ENCODE assay signal across 8 mouse cellular contexts in genomic region chr2:158409595-158410021, GRCm38 (mm10). TPM values are rescaled to one million over a fixed set of nuclear protein-coding genes. Genes with fewer than 3 reads are reported as not detected.
DNase-seq lines count a peak whose midpoint lies in the region; ATAC-seq and TF ChIP-seq lines count a peak whose summit lies in the region.

TSS of gene Ralgapb (plus strand) at chr2:158409848.

- TF ChIP-seq POLR2A in bone marrow, adult 2 months (IDR thresholded peaks at IDR 0.05; ENCODE audit: borderline replicate concordance, control insufficient read depth, low read depth, low read length) = peak; percentile 54; the same call in 1 of the 2 replicates
- 0 out of 2 replicates have a peak, but pooled peaks have one; percentile 63 for TF ChIP-seq POLR2A in limb, embryonic 14.5 days (IDR thresholded peaks at IDR 0.05; ENCODE audit: borderline replicate concordance, extremely low read depth, insufficient read depth, insufficient read length)

- H3K27me3 ChIP-seq in embryonic facial prominence, embryonic 15.5 days = no peaks in the 10 kb centered on the region
- no peaks in the 10 kb centered on the region for H3K27me3 ChIP-seq in limb, embryonic 14.5 days (ENCODE audit: control insufficient read depth, insufficient read depth, low read length)
- H3K27me3 ChIP-seq in midbrain, postnatal 0 days (ENCODE audit: insufficient read depth, low read length) = no peaks in the 10 kb centered on the region

- DNase-seq in 416B (ENCODE audit: low read depth) = peak; percentile 96
- peak; percentile 99 for DNase-seq in heart, adult 8-10 months (ENCODE audit: low spot score)
- peak; percentile 99 for DNase-seq in kidney, adult 9 months
- peak; percentile 98 for DNase-seq in limb, embryonic 14.5 days (ENCODE audit: low spot score)
- peak; percentile 99 for DNase-seq in midbrain, postnatal 0 days (ENCODE audit: low spot score)
- peak; percentile 98 to 99 for DNase-seq in spleen, postnatal 14 days (ENCODE audit: low spot score in 2 of 2)

- H3K36me3 ChIP-seq in embryonic facial prominence, embryonic 15.5 days = no peaks in the 10 kb centered on the region
- H3K36me3 ChIP-seq in limb, embryonic 14.5 days (ENCODE audit: control insufficient read depth, insufficient read depth, low read length) = no peaks in the 10 kb centered on the region
- H3K36me3 ChIP-seq in midbrain, postnatal 0 days (ENCODE audit: insufficient read depth, low read length) = no peaks in the 10 kb centered on the region

- peak within 1 kb of the TSS; percentile 88 for H3K4me2 ChIP-seq in embryonic facial prominence, embryonic 15.5 days (replicated peaks)
- H3K4me2 ChIP-seq in limb, embryonic 14.5 days (replicated peaks; ENCODE audit: low read depth, low read length, severe bottlenecking) = peak within 1 kb of the TSS; percentile 90
- H3K4me2 ChIP-seq in midbrain, postnatal 0 days (ENCODE audit: low read depth, low read length, poor library complexity, severe bottlenecking) = peak within 1 kb of the TSS; percentile 87

- H3K9ac ChIP-seq in embryonic facial prominence, embryonic 15.5 days = peak within 1 kb of the TSS; percentile 85
- H3K9ac ChIP-seq in limb, embryonic 14.5 days (ENCODE audit: low read depth, low read length, severe bottlenecking) = peak within 1 kb of the TSS; percentile 89
- H3K9ac ChIP-seq in midbrain, postnatal 0 days (replicated peaks; ENCODE audit: low read length, poor library complexity, severe bottlenecking) = peak within 1 kb of the TSS; percentile 91

- WGBS in bone marrow, adult 2 months = under 1% methylated on average over 46 of the region's 46 CpGs
- under 1% methylated on average over 46 of the region's 46 CpGs for WGBS in embryonic facial prominence, embryonic 15.5 days
- WGBS in limb, embryonic 14.5 days = under 1% methylated on average over 39 of the region's 46 CpGs
- WGBS in midbrain, postnatal 0 days = under 1% methylated on average over 41 of the region's 46 CpGs

- H3K27ac ChIP-seq in bone marrow, adult 2 months (ENCODE audit: control insufficient read depth, insufficient read depth, low read depth, low read length, poor library complexity) = peak within 1 kb of the TSS; percentile 94
- peak within 1 kb of the TSS; percentile 84 for H3K27ac ChIP-seq in embryonic facial prominence, embryonic 15.5 days (replicated peaks)
- peak within 1 kb of the TSS; percentile 85 for H3K27ac ChIP-seq in limb, embryonic 14.5 days (replicated peaks; ENCODE audit: low read depth, low read length)
- peak within 1 kb of the TSS; percentile 88 for H3K27ac ChIP-seq in midbrain, postnatal 0 days (ENCODE audit: low read depth, low read length)

- peak within 1 kb of the TSS; percentile 97 for H3K4me3 ChIP-seq in bone marrow, adult 2 months (replicated peaks; ENCODE audit: control insufficient read depth, low read depth, low read length)
- peak within 1 kb of the TSS; percentile 89 for H3K4me3 ChIP-seq in embryonic facial prominence, embryonic 15.5 days (replicated peaks)
- peak within 1 kb of the TSS; percentile 83 for H3K4me3 ChIP-seq in limb, embryonic 14.5 days (replicated peaks; ENCODE audit: low read length)
- peak within 1 kb of the TSS; percentile 94 for H3K4me3 ChIP-seq in midbrain, postnatal 0 days (ENCODE audit: low read depth, low read length)

- TF ChIP-seq CTCF in bone marrow, adult 2 months (IDR thresholded peaks at IDR 0.05; ENCODE audit: control insufficient read depth, insufficient read depth, low read length) = peak; percentile 63; the same call in 1 of the 2 replicates
- TF ChIP-seq CTCF in midbrain, postnatal 0 days (IDR thresholded peaks at IDR 0.05) = peak; percentile 77

- no peaks in the 10 kb centered on the region for H3K9me3 ChIP-seq in embryonic facial prominence, embryonic 15.5 days (replicated peaks)
- H3K9me3 ChIP-seq in limb, embryonic 14.5 days (ENCODE audit: control insufficient read depth, low read length) = no peaks in the 10 kb centered on the region
- H3K9me3 ChIP-seq in midbrain, postnatal 0 days (ENCODE audit: low read length) = no peaks in the 10 kb centered on the region

- peaks cover 2% of the 10 kb centered on the region; the same call in 1 of the 2 replicates for H3K4me1 ChIP-seq in bone marrow, adult 2 months (ENCODE audit: control insufficient read depth, insufficient read depth, low read length)
- peaks cover 21% of the 10 kb centered on the region for H3K4me1 ChIP-seq in embryonic facial prominence, embryonic 15.5 days
- peaks cover 5% of the 10 kb centered on the region; the same call in 1 of the 2 replicates for H3K4me1 ChIP-seq in limb, embryonic 14.5 days (ENCODE audit: control insufficient read depth, insufficient read depth, low read length)
- H3K4me1 ChIP-seq in midbrain, postnatal 0 days (ENCODE audit: insufficient read depth, low read length) = peaks cover 12% of the 10 kb centered on the region; the same call in 1 of the 2 replicates

- peak; percentile 93 for ATAC-seq in embryonic facial prominence, embryonic 15.5 days (ENCODE audit: insufficient number of reproducible peaks, low FRiP score, low TSS enrichment, low read depth)
- peak; percentile 94 for ATAC-seq in limb, embryonic 14.5 days (ENCODE audit: low FRiP score, low read depth)
- peak; percentile 90 for ATAC-seq in midbrain, postnatal 0 days (ENCODE audit: low FRiP score)

RNA-seq across cellular contexts. Expression of gene Ralgapb, which starts in this region (rescaled TPM):
- polyA plus RNA-seq in bone marrow, adult 2 months (2011; ENCODE audit: insufficient read depth, insufficient read length, low replicate concordance, missing spikeins) = 7.1 and 16.6 TPM in 2 replicates
- 17.5 and 18.1 TPM in 2 replicates for polyA plus RNA-seq in embryonic facial prominence, embryonic 15.5 days (2015; fragmentation: Nextera tagmentation; extraction: Ambion mirVana)
- 10 to 100 TPM; 35.3 to 41.3 (median 38.6) TPM for total RNA-seq in heart, adult 8-10 months (2022)
- 20.1 and 25.2 TPM in 2 replicates for polyA plus RNA-seq in limb, embryonic 14.5 days (2012; rRNA removed)
- polyA plus RNA-seq in limb, embryonic 14.5 days (2014; fragmentation: Nextera tagmentation; extraction: Ambion mirVana) = 20.2 and 23.3 TPM in 2 replicates
- total RNA-seq in midbrain, postnatal 0 days (2014; rRNA removed) = 59.0 and 71.7 TPM in 2 replicates
- 16.0 and 17.7 TPM in 2 replicates for polyA plus RNA-seq in midbrain, postnatal 0 days (2015; fragmentation: Nextera tagmentation; extraction: Ambion mirVana)

Comparison
In these comparisons a context has a peak if more than half of its experiments do, and no peak if none do; other contexts are left out.
1. Peak in every context shown above with its lines: DNase-seq, ATAC-seq, H3K4me3 ChIP-seq and H3K27ac ChIP-seq.